Mouse (Mus musculus) adrenal gland, postnatal 4 days (tissue): Measurements from ENCODE around the gene Gfra4. TPM values are rescaled to one million over a fixed set of nuclear protein-coding genes. Genes with fewer than 3 reads are reported as not detected.

ENCODE experiments used
- DNase-seq, 2 experiments: peaks; one replicate each; pipeline ENCODE4 v3.0.0; 2021 to 2022; ENCODE audit warnings: low spot score in 2 of 2, mixed read lengths in 2 of 2
- long read RNA-seq, 2 experiments: library from polyadenylated mRNA; stranded (forward); transcript quantifications; one replicate each; pipeline ENCODE4 v2.0.0; 2021
- total RNA-seq, 2 experiments: library from RNA; stranded (reverse); gene quantifications; 2 replicates each; pipeline ENCODE4 v1.2.3; 2021

Gene Gfra4
- 10 to 100 TPM; 10.1 to 11.4 TPM for total RNA-seq
- long read RNA-seq, experiment 1, transcript Gfra4-207 (2 exons, 1,791 nt), result minor isoform, 6 of 21 reads
- long read RNA-seq, experiment 1, transcript Gfra4-208 (4 exons, 1,125 nt), result major isoform, 7 of 21 reads
- long read RNA-seq, experiment 1, partial matches to known transcripts, result 7 of 21 reads
- long read RNA-seq, experiment 1, other reads (novel, unspliced or antisense), result 1 of 21 reads
- long read RNA-seq, experiment 2, transcript Gfra4-208 (4 exons, 1,125 nt), result major isoform, 5 of 14 reads
- long read RNA-seq, experiment 2, partial matches to known transcripts, result 4 of 14 reads
- long read RNA-seq, experiment 2, other reads (novel, unspliced or antisense), result 4 of 14 reads

- DNase-seq, result no peak
Observed at GRCm38 (mm10) chr2:131042988-131043387, at the start of gene Gfra4. Gfra4 (minus strand) TSS chr2:131043088.

- DNase-seq, result no peak
Observed at GRCm38 (mm10) chr2:131090852-131091251, 48.0 kb upstream of the Gfra4 start.

GRCm38 (mm10) chr2:131089634-131090033 lies 46.7 kb upstream of the Gfra4 start:
- no peak for DNase-seq

- DNase-seq, result no peak
Observed at GRCm38 (mm10) chr2:131088581-131088980, 45.7 kb upstream of the Gfra4 start.

GRCm38 (mm10) chr2:131086667-131087390 lies 43.9 kb upstream of the Gfra4 start, which contains the start of gene Siglec1:
Siglec1 (minus strand) TSS chr2:131086765.
- no peak for DNase-seq

DNA sequence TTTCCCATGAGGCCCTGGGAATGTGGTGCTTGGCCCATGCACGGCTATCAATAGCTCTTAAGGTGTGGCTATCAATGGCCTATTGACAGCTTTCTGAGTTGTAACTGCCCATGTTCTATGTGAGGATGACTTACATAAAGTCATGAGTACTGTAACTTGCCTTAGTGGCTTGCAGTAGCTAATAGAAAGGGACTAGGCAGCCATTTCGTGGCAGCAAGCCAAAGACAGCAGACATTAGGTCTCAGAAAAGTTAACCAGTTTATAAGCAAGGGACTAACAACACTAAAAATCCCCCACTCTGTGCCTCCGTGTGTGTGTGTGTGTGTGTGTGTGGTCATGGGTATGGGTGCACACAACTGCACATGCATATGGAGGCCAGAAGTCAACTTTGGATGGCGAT lies 41.3 kb upstream of the Gfra4 start:
- DNase-seq, result no peak

DNA sequence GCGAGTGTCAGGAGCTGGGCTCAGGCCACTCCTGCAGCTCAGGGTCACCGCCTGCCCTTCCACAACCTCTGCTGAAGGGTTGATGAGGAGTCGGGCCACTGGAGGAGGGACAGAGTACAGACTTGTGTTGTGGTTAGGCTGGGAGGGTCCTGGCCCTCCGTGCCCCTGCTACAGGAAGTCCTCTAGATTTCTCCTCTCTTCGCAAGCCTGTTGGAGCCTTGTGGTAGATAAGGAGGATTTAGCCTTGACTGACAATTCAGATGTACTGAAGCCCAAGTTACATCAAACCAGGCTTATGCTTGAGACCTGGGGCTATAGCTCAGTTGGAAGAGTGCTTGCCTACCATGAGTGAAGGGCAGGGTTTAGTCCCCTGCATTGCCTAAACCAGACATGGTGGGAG lies 37.6 kb upstream of the Gfra4 start:
- DNase-seq, result no peak

DNA sequence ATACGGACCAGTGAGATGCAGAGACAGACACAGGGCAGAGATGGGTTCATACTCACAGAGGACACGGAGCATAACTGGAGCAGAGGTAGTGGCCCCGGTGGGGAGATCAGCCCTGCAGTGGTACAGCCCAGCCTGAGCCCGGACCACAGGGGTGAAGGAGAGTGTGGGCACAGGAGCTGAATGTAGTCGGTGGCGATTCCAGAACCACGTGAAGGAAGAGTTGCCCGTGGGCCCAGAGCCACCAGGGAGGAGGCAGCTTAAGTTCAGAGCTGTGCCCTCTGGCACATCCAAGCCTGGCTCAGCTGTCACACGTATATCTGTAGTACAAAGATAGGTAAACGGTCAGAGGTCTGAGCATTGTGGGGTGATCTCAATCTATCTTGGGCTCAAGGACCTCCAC lies 29.6 kb upstream of the Gfra4 start:
- DNase-seq, result no peak

DNA sequence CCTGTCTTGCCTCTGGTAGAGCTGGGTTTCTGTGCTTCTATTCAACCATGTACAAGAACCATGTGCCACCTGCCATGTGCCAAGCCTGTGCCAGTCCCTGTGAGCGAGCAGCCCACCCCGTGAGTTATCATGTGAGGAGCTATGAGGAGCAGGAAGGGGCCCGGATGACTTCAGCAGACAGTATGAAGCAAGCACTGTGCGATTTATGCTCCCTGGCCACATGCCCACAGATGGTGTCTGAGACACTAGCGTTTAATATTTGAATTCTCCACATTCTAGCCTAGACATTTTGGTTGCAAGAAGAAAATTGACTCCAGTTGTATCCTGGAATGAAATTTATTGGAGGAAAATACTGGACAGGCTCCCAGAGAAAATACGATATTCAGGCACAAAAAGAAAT lies 24.6 kb upstream of the Gfra4 start:
- DNase-seq, result no peak

DNA sequence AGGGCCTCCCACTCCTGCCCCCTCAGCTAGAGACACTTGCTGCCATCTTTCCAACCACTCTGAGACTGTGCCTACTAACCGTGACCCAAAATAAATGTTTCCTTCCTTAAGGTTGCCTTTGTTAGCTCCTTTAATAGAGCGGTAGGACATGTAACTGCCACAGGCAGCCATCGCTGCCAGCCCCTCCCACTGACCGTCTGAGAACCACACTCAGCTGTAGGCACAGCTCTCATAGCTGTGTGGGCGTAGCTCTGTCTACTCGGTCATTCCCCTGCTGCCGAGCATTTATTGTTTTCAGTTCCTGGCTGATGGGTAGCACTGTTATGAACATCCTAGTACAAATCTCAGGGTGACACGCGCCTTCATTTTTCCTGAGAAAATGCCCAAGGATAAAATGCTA lies 23.5 kb upstream of the Gfra4 start:
- DNase-seq, result no peak

DNA sequence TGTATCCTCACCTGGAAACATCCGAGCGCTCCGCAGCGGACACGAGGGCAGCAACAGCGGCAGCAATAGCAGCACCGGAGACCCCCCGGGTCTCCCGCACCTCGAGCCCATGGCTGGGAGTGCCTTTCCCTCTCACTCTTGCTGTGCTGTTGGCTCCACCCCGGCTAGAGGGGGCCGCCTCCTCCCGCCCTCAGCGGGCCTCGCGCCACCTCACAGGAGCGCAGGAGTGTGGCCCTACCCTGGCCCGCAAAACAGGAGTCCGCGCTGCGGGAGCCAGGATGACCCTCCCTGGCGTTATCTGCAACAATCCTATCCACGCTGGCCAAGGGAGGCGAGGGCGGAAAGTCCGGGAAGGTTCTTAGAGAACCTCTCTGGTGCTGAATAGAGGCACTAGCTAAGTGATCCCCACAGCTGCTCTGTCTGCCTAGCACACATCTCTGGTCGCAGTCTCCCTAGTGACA lies 20.5 kb upstream of the Gfra4 start, which contains the start of gene Adam33:
Gene Adam33 (minus strand): TSS at position 411 of the 461 bp plus-strand sequence.
- DNase-seq, result no peak

GRCm38 (mm10) chr2:131061607-131062006 lies 18.7 kb upstream of the Gfra4 start:
- DNase-seq, result no peak

DNA sequence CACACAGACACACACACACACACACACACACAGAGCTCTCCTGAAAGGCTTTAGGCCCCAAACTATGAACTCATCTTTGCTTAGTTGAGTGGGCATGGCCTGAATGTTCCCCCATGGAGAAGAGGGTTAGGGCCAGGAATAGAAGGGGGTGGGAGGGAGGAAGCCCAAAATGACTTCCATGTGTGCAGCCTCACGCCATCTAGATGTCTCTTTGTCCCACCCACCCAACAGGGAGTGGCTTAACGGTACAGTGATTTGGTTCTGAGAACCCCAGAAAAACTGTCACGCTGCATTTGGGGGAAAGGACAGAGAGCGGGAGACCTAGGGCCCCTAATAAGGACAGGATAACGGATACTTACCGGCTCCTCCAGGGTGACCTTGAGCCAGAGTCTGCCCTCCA lies 17.9 kb upstream of the Gfra4 start:
- DNase-seq, result no peak

- DNase-seq, result no peak
Observed at GRCm38 (mm10) chr2:131059781-131060540, 17.1 kb upstream of the Gfra4 start.

DNA sequence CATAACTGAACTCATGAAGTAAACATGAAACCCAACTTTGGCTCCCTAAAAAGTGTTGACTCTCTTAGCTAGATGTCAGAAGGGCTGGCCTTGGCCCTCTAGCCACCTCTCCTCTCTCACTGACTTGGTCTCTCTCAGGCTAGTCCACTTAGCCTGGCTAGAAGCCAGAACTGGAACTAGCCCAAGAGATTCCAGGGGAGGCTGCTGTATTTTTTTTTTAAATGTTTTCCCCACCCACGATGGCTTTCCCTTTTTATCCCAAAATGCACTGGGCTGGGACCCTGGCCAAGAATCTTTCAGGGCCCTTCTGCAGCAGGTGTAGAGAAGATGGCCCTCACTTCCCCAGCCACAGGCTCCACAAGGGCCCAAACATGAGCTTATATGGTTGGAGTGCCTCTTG lies 16.5 kb upstream of the Gfra4 start:
- DNase-seq, result no peak

- DNase-seq, result no peak
Observed at GRCm38 (mm10) chr2:131058672-131059071, 15.8 kb upstream of the Gfra4 start.

DNA sequence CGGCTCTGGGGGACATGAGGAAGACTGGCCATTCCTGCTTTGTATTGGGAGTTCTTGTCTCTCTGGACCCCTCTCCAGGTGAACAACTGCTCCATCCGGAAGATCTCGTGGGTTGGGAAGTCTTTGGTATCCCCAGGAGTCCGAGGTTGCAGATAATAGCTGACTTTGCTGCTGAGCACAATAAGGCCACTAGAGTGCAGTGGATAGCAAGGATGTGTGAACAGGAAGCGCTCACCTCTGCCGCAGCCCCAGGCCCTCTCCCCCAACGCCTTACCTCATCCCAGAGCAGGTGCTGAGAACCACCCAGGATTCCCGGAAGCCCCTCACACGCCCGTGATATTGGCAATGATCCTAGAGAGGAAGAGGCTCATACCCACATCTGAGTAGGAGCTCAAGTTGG lies 13.3 kb upstream of the Gfra4 start:
- no peak for DNase-seq

- peak in 1 of 2 experiments; percentile 38 for DNase-seq
Observed at GRCm38 (mm10) chr2:131055631-131056030, 12.7 kb upstream of the Gfra4 start.

DNA sequence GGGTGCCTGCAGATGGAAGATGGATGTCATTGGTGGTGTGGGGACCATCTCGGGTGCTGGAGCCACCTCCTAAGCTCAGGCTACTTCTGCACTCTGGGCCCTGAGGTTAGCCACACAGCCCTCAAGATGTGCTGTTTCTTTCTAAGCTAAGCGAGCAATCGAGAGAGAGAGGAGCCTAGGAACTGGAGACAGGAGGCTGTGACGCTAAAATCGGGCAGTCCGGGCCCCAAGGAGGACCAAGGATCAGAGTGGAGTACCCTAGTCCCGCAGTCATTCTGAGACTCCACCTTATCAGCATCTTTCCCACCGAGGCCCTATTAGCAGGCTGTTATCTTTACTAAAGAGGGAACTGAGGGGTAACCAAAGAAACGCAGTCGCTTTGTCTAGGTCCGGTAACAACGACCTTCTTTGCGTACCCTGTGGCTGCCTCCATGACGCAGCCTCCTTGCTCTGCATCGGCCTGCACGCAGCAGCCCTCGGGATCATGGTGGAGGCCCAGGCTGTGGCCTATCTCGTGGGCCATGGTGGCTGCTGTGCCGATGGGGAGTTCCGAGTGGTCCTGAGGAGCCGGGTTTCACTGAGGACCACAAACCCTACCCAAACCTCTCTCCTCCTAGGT lies 11.9 kb upstream of the Gfra4 start:
- no peak for DNase-seq

DNA sequence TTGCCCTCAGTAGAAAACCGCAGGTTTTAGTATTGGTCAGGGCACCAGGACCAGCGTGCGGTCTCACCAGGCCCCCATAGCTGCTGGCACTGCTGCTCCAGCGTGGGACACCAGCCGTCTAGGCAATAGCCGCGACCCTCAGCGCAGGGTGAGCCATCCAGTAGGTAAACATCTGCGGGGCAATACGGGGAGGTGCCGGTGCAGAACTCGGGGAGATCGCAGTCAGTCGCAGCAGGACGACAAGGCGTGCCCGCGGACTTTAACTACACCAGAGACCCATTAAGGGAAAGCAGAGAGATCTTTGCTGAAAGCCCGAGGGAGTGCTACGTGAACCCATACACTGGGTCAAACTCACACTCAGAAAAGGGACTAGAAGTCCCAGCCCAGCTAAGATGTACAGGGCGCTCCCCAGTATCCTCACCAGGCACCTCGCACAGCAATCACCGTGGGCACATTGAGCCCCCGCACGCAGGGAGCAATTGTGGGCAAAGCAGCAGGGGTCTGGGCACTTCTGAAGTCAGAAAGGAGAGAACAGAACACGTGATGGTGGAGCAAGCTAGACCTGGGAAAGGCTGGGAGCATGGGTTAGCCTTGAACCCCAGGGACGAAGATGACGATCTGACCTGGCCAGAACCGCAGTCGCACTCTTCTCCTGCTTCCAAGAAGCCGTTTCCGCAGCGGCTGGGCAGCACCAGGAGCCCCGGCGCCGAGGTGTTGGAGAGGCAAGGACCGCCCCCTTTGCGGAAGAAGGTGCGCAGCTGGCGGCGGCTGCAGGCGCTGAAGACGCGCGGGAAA lies 11.2 kb upstream of the Gfra4 start:
- no peak for DNase-seq
